In the genomic region with DNA sequence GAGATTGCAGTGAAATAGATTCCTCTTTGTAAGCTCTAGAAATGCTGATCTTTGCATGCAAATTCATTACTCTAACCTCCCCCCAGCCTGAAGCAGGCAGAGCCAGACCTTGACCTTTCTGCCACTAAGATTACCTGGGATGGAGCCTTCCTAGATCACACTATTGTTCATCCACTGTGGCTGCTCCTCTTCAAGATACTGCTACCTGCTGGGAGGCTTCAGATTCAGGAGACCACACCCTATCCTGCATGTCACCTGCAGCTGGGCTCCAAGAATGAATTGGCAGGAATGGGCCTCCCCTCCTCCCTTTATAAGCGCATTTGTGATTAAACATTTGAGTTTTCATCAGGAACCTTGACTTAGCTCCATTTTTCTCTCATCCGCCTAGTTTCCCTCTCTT, we compare ENCODE assay signal across 27 mouse cellular contexts.
A peak's percentile ranks its signal among the peaks of the same experiment; 100 is the strongest.
DNase-seq lines count a peak whose midpoint lies in the region; ATAC-seq and TF ChIP-seq lines count a peak whose summit lies in the region.
"Had no signal": no experiment of that assay in that cellular context is flagged by ENCODE, and none has a peak within 500 bp of the region (broad histone marks: within the 10 kb centered on the region; RNA-seq: fewer than 3 reads in every experiment).

No protein-coding gene starts in this region.

- peak; percentile 33 for DNase-seq in midbrain, embryonic 11.5 days (ENCODE audit: low spot score, missing footprints)
- DNase-seq in ES-E14 (ENCODE audit: low read depth, low spot score) = peak; percentile 40
- peak; percentile 18 for DNase-seq in WW6 (ENCODE audit: low read depth, low spot score)
- no peak for DNase-seq in urinary bladder, postnatal 36 days (ENCODE audit: low spot score in 2 of 2)
- DNase-seq in lung, postnatal 10 days = no peak
- no peak for DNase-seq in adrenal gland, postnatal 36 days
- DNase-seq: adrenal gland, adult 8-10 months; adrenal gland, postnatal 14 days; B cell, adult 2 months; cerebellum, adult 11 months; cerebellum, adult 18-20 months; cerebellum, adult 8-10 months; cerebellum, adult 9-11 months; cerebellum, postnatal 14 days; cerebellum, postnatal 36 days; embryo, embryonic 11 days had no signal

- H3K27ac ChIP-seq in midbrain, embryonic 11.5 days (ENCODE audit: low read depth, low read length) = no peak overlapping the region
- H3K27ac ChIP-seq in midbrain, embryonic 13.5 days = no peak overlapping the region
- peak overlapping the region; percentile 53; the same call in 1 of the 2 replicates for H3K27ac ChIP-seq in ES-E14 (ENCODE audit: insufficient read depth, low read depth, low read length, poor library complexity, severe bottlenecking)
- H3K27ac ChIP-seq: embryonic facial prominence, embryonic 13.5 days; embryonic facial prominence, embryonic 15.5 days; forebrain, embryonic 10.5 days; forebrain, embryonic 12.5 days had no signal

- H3K4me2 ChIP-seq in midbrain, embryonic 11.5 days = no peak overlapping the region
- no peak overlapping the region for H3K4me2 ChIP-seq in midbrain, embryonic 13.5 days (replicated peaks)
- H3K4me2 ChIP-seq: embryonic facial prominence, embryonic 13.5 days; embryonic facial prominence, embryonic 15.5 days; forebrain, embryonic 12.5 days had no signal

- H3K9ac ChIP-seq in midbrain, embryonic 11.5 days (ENCODE audit: low read length) = no peak overlapping the region
- no peak overlapping the region for H3K9ac ChIP-seq in midbrain, embryonic 13.5 days (replicated peaks)
- H3K9ac ChIP-seq in ES-E14 (ENCODE audit: insufficient read depth, low read depth, low read length, poor library complexity, severe bottlenecking) = no peak overlapping the region
- H3K9ac ChIP-seq: embryonic facial prominence, embryonic 13.5 days; embryonic facial prominence, embryonic 15.5 days; forebrain, embryonic 12.5 days had no signal

- H3K27me3 ChIP-seq in midbrain, embryonic 11.5 days (ENCODE audit: control insufficient read depth, insufficient read depth, low read length) = no peaks in the 10 kb centered on the region
- no peaks in the 10 kb centered on the region for H3K27me3 ChIP-seq in midbrain, embryonic 13.5 days
- H3K27me3 ChIP-seq: CH12.LX; embryonic facial prominence, embryonic 13.5 days; embryonic facial prominence, embryonic 15.5 days; forebrain, embryonic 12.5 days had no signal

- in situ Hi-C loops in ES-E14 (cut with MboI; ENCODE audit: low sequenced_read_pairs in 2 of 2, unreplicated experiment in 2 of 2) = no loop called here

- H3K36me3 ChIP-seq in midbrain, embryonic 11.5 days (ENCODE audit: control insufficient read depth, insufficient read depth, low read length) = no peaks in the 10 kb centered on the region
- H3K36me3 ChIP-seq in midbrain, embryonic 13.5 days = no peaks in the 10 kb centered on the region
- no peaks in the 10 kb centered on the region for H3K36me3 ChIP-seq in ES-E14 (ENCODE audit: control insufficient read depth, insufficient read depth, low read length, poor library complexity, severe bottlenecking)
- H3K36me3 ChIP-seq: embryonic facial prominence, embryonic 13.5 days; embryonic facial prominence, embryonic 15.5 days; forebrain, embryonic 10.5 days; forebrain, embryonic 12.5 days had no signal

- H3K4me3 ChIP-seq in midbrain, embryonic 11.5 days (ENCODE audit: low read depth, low read length) = no peak overlapping the region
- H3K4me3 ChIP-seq in midbrain, embryonic 13.5 days (replicated peaks) = no peak overlapping the region
- no peak overlapping the region for H3K4me3 ChIP-seq in ES-E14 (ENCODE audit: insufficient read depth in 1 of 2, low read depth in 1 of 2, low read length in 2 of 2, poor library complexity in 1 of 2, severe bottlenecking in 1 of 2)
- H3K4me3 ChIP-seq: embryonic facial prominence, embryonic 13.5 days; embryonic facial prominence, embryonic 15.5 days; erythroblast, embryonic 14.5 days; forebrain, embryonic 10.5 days; forebrain, embryonic 12.5 days had no signal

- 87% methylated on average over 2 of the region's 2 CpGs for WGBS in midbrain, embryonic 11.5 days
- WGBS in midbrain, embryonic 13.5 days = 86% methylated on average over 2 of the region's 2 CpGs

- H3K9me3 ChIP-seq in midbrain, embryonic 11.5 days (ENCODE audit: control insufficient read depth, low read length) = no peaks in the 10 kb centered on the region
- H3K9me3 ChIP-seq in midbrain, embryonic 13.5 days = no peaks in the 10 kb centered on the region
- no peaks in the 10 kb centered on the region for H3K9me3 ChIP-seq in ES-E14 (ENCODE audit: control insufficient read depth, insufficient read depth, low read depth, low read length)
- H3K9me3 ChIP-seq: embryonic facial prominence, embryonic 13.5 days; embryonic facial prominence, embryonic 15.5 days; forebrain, embryonic 10.5 days; forebrain, embryonic 12.5 days had no signal

- ATAC-seq in midbrain, embryonic 11.5 days (ENCODE audit: low FRiP score) = no peak
- ATAC-seq in midbrain, embryonic 13.5 days = no peak
- ATAC-seq: activated CD4-positive, CD25-positive, alpha-beta regulatory T cell, adult 4 months; CD4-positive, CD25-positive, alpha-beta regulatory T cell, adult 4 months; forebrain, embryonic 14.5 days; forebrain, embryonic 16.5 days had no signal

- no peaks in the 10 kb centered on the region for H3K4me1 ChIP-seq in midbrain, embryonic 11.5 days (ENCODE audit: control insufficient read depth, insufficient read depth, low read length)
- no peaks in the 10 kb centered on the region for H3K4me1 ChIP-seq in midbrain, embryonic 13.5 days (replicated peaks)
- H3K4me1 ChIP-seq in ES-E14 (ENCODE audit: control insufficient read depth in 2 of 2, insufficient read depth in 2 of 2, low read length in 2 of 2, poor library complexity in 1 of 2) = peaks cover 0 to 3% of the 10 kb centered on the region in 2 experiments; a peak in 1 of 4 replicates
- H3K4me1 ChIP-seq: embryonic facial prominence, embryonic 13.5 days; embryonic facial prominence, embryonic 15.5 days; forebrain, embryonic 10.5 days; forebrain, embryonic 12.5 days had no signal

TF ChIP-seq in ES-E14, 5 proteins besides CTCF, POLR2A, EP300 and RAD21:
- TF ChIP-seq CHD2 (IDR thresholded peaks at IDR 0.05; ENCODE audit: low read depth, low read length) (0 out of 2 replicates have a peak, but pooled peaks have one; percentile 4), ZNF384 (IDR thresholded peaks at IDR 0.05; ENCODE audit: low read depth, low read length) (no peak), HCFC1 (IDR thresholded peaks at IDR 0.05; ENCODE audit: borderline replicate concordance, insufficient read depth, low read length) (no peak), ZC3H11A (IDR thresholded peaks at IDR 0.05; ENCODE audit: borderline replicate concordance, low read depth, low read length) (no peak), MAFK (IDR thresholded peaks at IDR 0.05; ENCODE audit: insufficient read depth, low read depth, low read length) (no peak)

Comparison
In these comparisons a context has a peak if more than half of its experiments do, and no peak if none do; other contexts are left out.
1. DNase-seq: peak in midbrain, embryonic 11.5 days (single experiment), ES-E14 (single experiment) and WW6 (single experiment); none in urinary bladder, postnatal 36 days (0 of 2), lung, postnatal 10 days (single experiment) and adrenal gland, postnatal 36 days (0 of 2).